Comparison of ENCODE assay signal across 9 mouse cellular contexts in the genomic region with DNA sequence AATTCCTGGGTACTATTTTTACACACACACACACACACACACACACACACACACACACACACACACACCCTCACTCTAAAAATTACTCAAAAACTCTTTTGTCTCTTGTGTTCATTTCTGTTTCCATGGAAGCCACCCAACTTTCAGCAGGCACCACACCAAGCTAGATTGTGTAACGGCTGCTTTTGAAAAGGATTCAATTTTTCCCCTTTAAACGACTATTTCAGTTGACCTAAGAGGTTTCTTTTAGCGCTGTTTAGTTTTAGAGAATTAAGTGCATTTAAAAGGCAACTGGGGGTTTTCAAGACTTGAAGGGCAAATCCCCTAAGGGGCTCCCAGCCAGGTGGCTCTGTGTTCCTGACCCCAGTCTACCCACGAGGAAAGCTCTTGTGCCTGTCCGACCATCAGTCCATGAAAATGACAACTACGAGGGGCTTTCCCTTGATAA.
DNase-seq lines count a peak whose midpoint lies in the region; ATAC-seq and TF ChIP-seq lines count a peak whose summit lies in the region.
"Had no signal": no experiment of that assay in that cellular context is flagged by ENCODE, and none has a peak within 500 bp of the region (broad histone marks: within the 10 kb centered on the region; RNA-seq: fewer than 3 reads in every experiment).

No protein-coding gene starts in this region.

- H3K27me3 ChIP-seq in CH12.LX (replicated peaks), result no peaks in the 10 kb centered on the region
- H3K27me3 ChIP-seq in heart, embryonic 16.5 days (ENCODE audit: control insufficient read depth, insufficient read depth, low read length), result no peaks in the 10 kb centered on the region
- H3K27me3 ChIP-seq in lung, embryonic 14.5 days (ENCODE audit: insufficient read depth, low read length), result no peaks in the 10 kb centered on the region
- H3K27me3 ChIP-seq in midbrain, postnatal 0 days (ENCODE audit: insufficient read depth, low read length), result no peaks in the 10 kb centered on the region
- H3K27me3 ChIP-seq: forebrain, embryonic 13.5 days had no signal

- H3K79me2 ChIP-seq in CH12.LX (replicated peaks; ENCODE audit: control insufficient read depth, extremely low read depth, insufficient read depth, poor library complexity, severe bottlenecking), result peaks cover 79% of the 10 kb centered on the region

- no peak; the same call in 1 of the 2 replicates for TF ChIP-seq RAD21 in CH12.LX (IDR thresholded peaks at IDR 0.05; ENCODE audit: low read depth, low read length)

- DNase-seq in 3134 (ENCODE audit: extremely low read depth, insufficient read length, low spot score) (peak; percentile 51), CH12.LX (ENCODE audit: extremely low read depth) (peak; percentile 93)
- DNase-seq in lung, embryonic 14.5 days, result peak; percentile 57
- no peak for DNase-seq in midbrain, postnatal 0 days (ENCODE audit: low spot score)

- no peak for TF ChIP-seq CTCF in CH12.LX (conservative IDR thresholded peaks at IDR 0.05 in 1 of 2, IDR thresholded peaks at IDR 0.05 in 1 of 2; ENCODE audit: low read depth in 2 of 2, low read length in 2 of 2)
- no peak for TF ChIP-seq CTCF in lung, embryonic 14.5 days (IDR thresholded peaks at IDR 0.05; ENCODE audit: low read depth)
- TF ChIP-seq CTCF in midbrain, postnatal 0 days (IDR thresholded peaks at IDR 0.05), result no peak

- TF ChIP-seq EP300 in CH12.LX (IDR thresholded peaks at IDR 0.05; ENCODE audit: low read length), result peak; percentile 97

- 60% methylated on average over 6 of the region's 6 CpGs for WGBS in heart, embryonic 16.5 days
- 42% methylated on average over 6 of the region's 6 CpGs for WGBS in lung, embryonic 14.5 days
- 44% methylated on average over 6 of the region's 6 CpGs for WGBS in midbrain, postnatal 0 days

- no peak overlapping the region for H3K4me3 ChIP-seq in CH12.LX (replicated peaks in 1 of 3; ENCODE audit: low read depth in 2 of 3, low read length in 2 of 3, poor library complexity in 1 of 3)
- no peak overlapping the region for H3K4me3 ChIP-seq in heart, embryonic 16.5 days (ENCODE audit: low read length)
- H3K4me3 ChIP-seq in lung, embryonic 14.5 days (ENCODE audit: low read depth, low read length), result no peak overlapping the region
- no peak overlapping the region for H3K4me3 ChIP-seq in midbrain, postnatal 0 days (ENCODE audit: low read depth, low read length)
- H3K4me3 ChIP-seq: forebrain, embryonic 13.5 days had no signal

- TF ChIP-seq POLR2A in CH12.LX (IDR thresholded peaks at IDR 0.05; ENCODE audit: low read depth, low read length), result no peak

- dilution Hi-C loops in CH12.LX (cut with MboI; ENCODE audit: extremely low pct_ligation_motif_present, extremely low pct_unique_long_range_greater_than_20kb, low sequenced_read_pairs), result no loop called here

- peaks cover 4 to 40% of the 10 kb centered on the region in 2 experiments for H3K36me3 ChIP-seq in CH12.LX (replicated peaks in 1 of 2; ENCODE audit: control insufficient read depth in 1 of 2, insufficient read depth in 1 of 2, low read length in 1 of 2)
- no peaks in the 10 kb centered on the region for H3K36me3 ChIP-seq in heart, embryonic 16.5 days (ENCODE audit: control insufficient read depth, insufficient read depth)
- H3K36me3 ChIP-seq in lung, embryonic 14.5 days (ENCODE audit: insufficient read depth), result no peaks in the 10 kb centered on the region
- no peaks in the 10 kb centered on the region for H3K36me3 ChIP-seq in midbrain, postnatal 0 days (ENCODE audit: insufficient read depth, low read length)

- in situ Hi-C loops in CH12.LX (cut with MboI; ENCODE audit: low pct_ligation_motif_present, low pct_unique_long_range_greater_than_20kb, low sequenced_read_pairs), result no loop called here

- peak overlapping the region; percentile 96 for H3K27ac ChIP-seq in CH12.LX (ENCODE audit: insufficient read depth, low read depth)
- H3K27ac ChIP-seq in heart, embryonic 16.5 days (ENCODE audit: low read length), result 0 out of 2 replicates have a peak overlapping the region, but pooled peaks have one; percentile 3
- no peak overlapping the region for H3K27ac ChIP-seq in lung, embryonic 14.5 days (ENCODE audit: low read depth)
- no peak overlapping the region for H3K27ac ChIP-seq in midbrain, postnatal 0 days (ENCODE audit: low read depth, low read length)
- H3K27ac ChIP-seq: forebrain, embryonic 13.5 days; liver, embryonic 14.5 days had no signal

- no peak for ATAC-seq in heart, embryonic 16.5 days (replicated peaks; ENCODE audit: extremely low read depth, insufficient read depth, low FRiP score)
- no peak for ATAC-seq in lung, embryonic 14.5 days (ENCODE audit: insufficient read depth)
- ATAC-seq in megakaryocyte-erythroid progenitor cell, adult 5-6 weeks (replicated peaks; ENCODE audit: low FRiP score, low TSS enrichment, poor library complexity, severe bottlenecking), result no peak
- ATAC-seq in cerebellum, adult (ENCODE audit: insufficient number of reproducible peaks, low FRiP score, low TSS enrichment), result no peak
- ATAC-seq in midbrain, postnatal 0 days (ENCODE audit: low FRiP score), result no peak
- ATAC-seq: forebrain, embryonic 13.5 days had no signal

- H3K9me3 ChIP-seq in CH12.LX (replicated peaks; ENCODE audit: low read length), result no peaks in the 10 kb centered on the region
- no peaks in the 10 kb centered on the region for H3K9me3 ChIP-seq in heart, embryonic 16.5 days (replicated peaks; ENCODE audit: control insufficient read depth, low read length)
- H3K9me3 ChIP-seq in lung, embryonic 14.5 days (ENCODE audit: low read depth, low read length), result no peaks in the 10 kb centered on the region
- H3K9me3 ChIP-seq in midbrain, postnatal 0 days (ENCODE audit: low read length), result no peaks in the 10 kb centered on the region
- H3K9me3 ChIP-seq: forebrain, embryonic 13.5 days had no signal

- peak overlapping the region; percentile 55; the same call in 1 of the 2 replicates for H3K4me2 ChIP-seq in CH12.LX (ENCODE audit: insufficient read depth, low read depth, poor library complexity, severe bottlenecking)
- no peak overlapping the region for H3K4me2 ChIP-seq in heart, embryonic 16.5 days (ENCODE audit: low read depth, low read length)
- no peak overlapping the region for H3K4me2 ChIP-seq in lung, embryonic 14.5 days
- no peak overlapping the region for H3K4me2 ChIP-seq in midbrain, postnatal 0 days (ENCODE audit: low read depth, low read length, poor library complexity, severe bottlenecking)
- H3K4me2 ChIP-seq: forebrain, embryonic 13.5 days had no signal

- peak overlapping the region; percentile 99; the same call in 1 of the 2 replicates for H3K9ac ChIP-seq in CH12.LX (ENCODE audit: insufficient read depth, low read depth)
- no peak overlapping the region for H3K9ac ChIP-seq in heart, embryonic 16.5 days (ENCODE audit: low read length)
- H3K9ac ChIP-seq in lung, embryonic 14.5 days, result no peak overlapping the region
- no peak overlapping the region for H3K9ac ChIP-seq in midbrain, postnatal 0 days (replicated peaks; ENCODE audit: low read length, poor library complexity, severe bottlenecking)
- H3K9ac ChIP-seq: forebrain, embryonic 13.5 days; liver, embryonic 14.5 days had no signal

- peaks cover 4 to 59% of the 10 kb centered on the region in 2 experiments; a peak in 3 of 4 replicates for H3K4me1 ChIP-seq in CH12.LX (ENCODE audit: control insufficient read depth in 1 of 2, insufficient read depth in 2 of 2)
- H3K4me1 ChIP-seq in heart, embryonic 16.5 days (ENCODE audit: control insufficient read depth, insufficient read depth, low read length), result no peaks in the 10 kb centered on the region
- H3K4me1 ChIP-seq in lung, embryonic 14.5 days (ENCODE audit: insufficient read depth), result no peaks in the 10 kb centered on the region
- no peaks in the 10 kb centered on the region for H3K4me1 ChIP-seq in midbrain, postnatal 0 days (ENCODE audit: insufficient read depth, low read length)
- H3K4me1 ChIP-seq: forebrain, embryonic 13.5 days had no signal

TF ChIP-seq in CH12.LX, 34 proteins besides CTCF, POLR2A, EP300 and RAD21 (continues in another document):
- peak; percentile 59; the same call in 1 of the 2 replicates for TF ChIP-seq POLR2AphosphoS2 (IDR thresholded peaks at IDR 0.05; ENCODE audit: low read depth, low read length)
- TF ChIP-seq HCFC1 (IDR thresholded peaks at IDR 0.05; ENCODE audit: low read depth, low read length), result no peak; the same call in 1 of the 2 replicates
- no peak for TF ChIP-seq NELFE (IDR thresholded peaks at IDR 0.05; ENCODE audit: low read depth, low read length)
- no peak for TF ChIP-seq USF1 (IDR thresholded peaks at IDR 0.05; ENCODE audit: low read depth, low read length)
- 0 out of 2 replicates have a peak, but pooled peaks have one; percentile 36 for TF ChIP-seq ZNF384 (IDR thresholded peaks at IDR 0.05; ENCODE audit: low read depth, low read length)
- TF ChIP-seq BHLHE40 (IDR thresholded peaks at IDR 0.05; ENCODE audit: low read depth, low read length), result peak; percentile 84
- no peak for TF ChIP-seq PAX5 (IDR thresholded peaks at IDR 0.05; ENCODE audit: low read length)
- peak; percentile 74 for TF ChIP-seq JUN (IDR thresholded peaks at IDR 0.05; ENCODE audit: insufficient read depth, low read depth, low read length)
- no peak for TF ChIP-seq ZKSCAN1 (IDR thresholded peaks at IDR 0.05; ENCODE audit: borderline replicate concordance, low read depth, low read length)
- TF ChIP-seq UBTF (IDR thresholded peaks at IDR 0.05; ENCODE audit: low read depth, low read length), result no peak
- TF ChIP-seq RCOR1 (conservative IDR thresholded peaks at IDR 0.05; ENCODE audit: low read depth, low read length), result peak; percentile 66; the same call in 1 of the 2 replicates
- TF ChIP-seq USF2 (conservative IDR thresholded peaks at IDR 0.05; ENCODE audit: low read depth, low read length), result no peak
- TF ChIP-seq MYC (IDR thresholded peaks at IDR 0.05; ENCODE audit: low read depth, low read length), result peak; percentile 95
- peak; percentile 83 for TF ChIP-seq MAX (IDR thresholded peaks at IDR 0.05; ENCODE audit: low read length)
- TF ChIP-seq ZC3H11A (IDR thresholded peaks at IDR 0.05; ENCODE audit: low read depth, low read length), result no peak
- TF ChIP-seq ETS1 (conservative IDR thresholded peaks at IDR 0.05; ENCODE audit: low read depth, low read length), result peak; percentile 96
- TF ChIP-seq CHD2 (IDR thresholded peaks at IDR 0.05; ENCODE audit: low read length), result peak; percentile 77
- peak; percentile 97 for TF ChIP-seq MEF2A (IDR thresholded peaks at IDR 0.05; ENCODE audit: borderline replicate concordance, low read depth, low read length)
- peak; percentile 97 for TF ChIP-seq SIN3A (IDR thresholded peaks at IDR 0.05; ENCODE audit: low read length)
- no peak for TF ChIP-seq GABPA (IDR thresholded peaks at IDR 0.05; ENCODE audit: insufficient replicate concordance, low read depth, low read length)
- TF ChIP-seq SMC3 (IDR thresholded peaks at IDR 0.05; ENCODE audit: low read depth, low read length), result no peak
- peak; percentile 78 for TF ChIP-seq MXI1 (IDR thresholded peaks at IDR 0.05; ENCODE audit: low read depth, low read length)
- TF ChIP-seq ZMIZ1 (IDR thresholded peaks at IDR 0.05; ENCODE audit: low read depth, low read length), result 0 out of 2 replicates have a peak, but pooled peaks have one; percentile 18
- TF ChIP-seq E2F4 (IDR thresholded peaks at IDR 0.05; ENCODE audit: insufficient replicate concordance, low read depth, low read length), result 0 out of 2 replicates have a peak, but pooled peaks have one; percentile 39

Comparison
In these comparisons a context has a peak if more than half of its experiments do, and no peak if none do; other contexts are left out.
1. H3K27ac ChIP-seq: peak in CH12.LX (single experiment) and heart, embryonic 16.5 days (single experiment); none in lung, embryonic 14.5 days (single experiment) and midbrain, postnatal 0 days (single experiment).